Mouse (Mus musculus): ENCODE data around the gene Fbxl18. TPM values are rescaled to one million over a fixed set of nuclear protein-coding genes. Genes with fewer than 3 reads are reported as not detected.

Gene Fbxl18
- total and polyA plus RNA-seq, 2 experiments from 2014 or later = 27.5 to 52.8 TPM

GRCm38 (mm10) chr5:142880246-142880645 lies 15.0 kb downstream of the Fbxl18 start:
- no peaks in the 10 kb centered on the region for H3K27me3 ChIP-seq (ENCODE audit: insufficient read depth, low read length)
- no peak for ATAC-seq (ENCODE audit: low FRiP score)
- DNase-seq (ENCODE audit: low spot score) = no peak
- H3K9ac ChIP-seq (replicated peaks; ENCODE audit: low read length, poor library complexity, severe bottlenecking) = 0 out of 2 replicates have a peak overlapping the region, but pooled peaks have one; percentile 5
- H3K36me3 ChIP-seq (ENCODE audit: insufficient read depth, low read length) = peaks cover 38% of the 10 kb centered on the region
- H3K4me1 ChIP-seq (ENCODE audit: insufficient read depth, low read length) = no peaks in the 10 kb centered on the region; the same call in 1 of the 2 replicates
- no peaks in the 10 kb centered on the region for H3K9me3 ChIP-seq (ENCODE audit: low read length)
- TF ChIP-seq CTCF (IDR thresholded peaks at IDR 0.05) = no peak; the same call in 1 of the 2 replicates
- no peak overlapping the region for H3K4me3 ChIP-seq (ENCODE audit: low read depth, low read length)
- WGBS = 73% methylated on average over 6 of the region's 6 CpGs
- no peak overlapping the region for H3K4me2 ChIP-seq (ENCODE audit: low read depth, low read length, poor library complexity, severe bottlenecking)
- no peak overlapping the region for H3K27ac ChIP-seq (ENCODE audit: low read depth, low read length)

GRCm38 (mm10) chr5:142879318-142880175 lies 15.7 kb downstream of the Fbxl18 start:
- H3K9ac ChIP-seq (replicated peaks; ENCODE audit: low read length, poor library complexity, severe bottlenecking) = 0 out of 2 replicates have a peak overlapping the region, but pooled peaks have one; percentile 5
- peak; percentile 94 for DNase-seq (ENCODE audit: low spot score)

GRCm38 (mm10) chr5:142878570-142878969 lies 16.7 kb downstream of the Fbxl18 start:
- no peak for TF ChIP-seq CTCF (IDR thresholded peaks at IDR 0.05)
- no peaks in the 10 kb centered on the region for H3K27me3 ChIP-seq (ENCODE audit: insufficient read depth, low read length)
- no peaks in the 10 kb centered on the region for H3K9me3 ChIP-seq (ENCODE audit: low read length)
- no peaks in the 10 kb centered on the region; the same call in 1 of the 2 replicates for H3K4me1 ChIP-seq (ENCODE audit: insufficient read depth, low read length)
- H3K27ac ChIP-seq (ENCODE audit: low read depth, low read length) = no peak overlapping the region
- H3K4me3 ChIP-seq (ENCODE audit: low read depth, low read length) = no peak overlapping the region
- peaks cover 26% of the 10 kb centered on the region for H3K36me3 ChIP-seq (ENCODE audit: insufficient read depth, low read length)
- DNase-seq (ENCODE audit: low spot score) (no peak), ATAC-seq (ENCODE audit: low FRiP score) (no peak)
- no peak overlapping the region for H3K4me2 ChIP-seq (ENCODE audit: low read depth, low read length, poor library complexity, severe bottlenecking)
- 92% methylated on average over 15 of the region's 15 CpGs for WGBS
- no peak overlapping the region for H3K9ac ChIP-seq (replicated peaks; ENCODE audit: low read length, poor library complexity, severe bottlenecking)

More at GRCm38 (mm10) chr5:142879318-142880175, 15.7 kb downstream of the Fbxl18 start:
- Histone ChIP-seq H3K27me3 (ENCODE audit: insufficient read depth, low read length) (no peaks in the 10 kb centered on the region), H3K36me3 (ENCODE audit: insufficient read depth, low read length) (peaks cover 33% of the 10 kb centered on the region), H3K4me3 (ENCODE audit: low read depth, low read length) (no peak overlapping the region), H3K27ac (ENCODE audit: low read depth, low read length) (no peak overlapping the region), H3K9me3 (ENCODE audit: low read length) (no peaks in the 10 kb centered on the region), H3K4me2 (ENCODE audit: low read depth, low read length, poor library complexity, severe bottlenecking) (no peak overlapping the region), H3K4me1 (ENCODE audit: insufficient read depth, low read length) (no peaks in the 10 kb centered on the region; the same call in 1 of the 2 replicates)
- peak; percentile 93 for TF ChIP-seq CTCF (IDR thresholded peaks at IDR 0.05)
- 0 out of 2 replicates have a peak, but pooled peaks have one; percentile 32 for ATAC-seq (ENCODE audit: low FRiP score)
- WGBS = 70% methylated on average over 8 of the region's 8 CpGs

GRCm38 (mm10) chr5:142877337-142878280 lies 17.6 kb downstream of the Fbxl18 start:
- Histone ChIP-seq H3K4me1 (ENCODE audit: insufficient read depth, low read length) (no peaks in the 10 kb centered on the region; the same call in 1 of the 2 replicates), H3K36me3 (ENCODE audit: insufficient read depth, low read length) (peaks cover 29% of the 10 kb centered on the region), H3K27me3 (ENCODE audit: insufficient read depth, low read length) (no peaks in the 10 kb centered on the region), H3K4me3 (ENCODE audit: low read depth, low read length) (no peak overlapping the region), H3K9ac (replicated peaks; ENCODE audit: low read length, poor library complexity, severe bottlenecking) (no peak overlapping the region), H3K9me3 (ENCODE audit: low read length) (no peaks in the 10 kb centered on the region), H3K4me2 (ENCODE audit: low read depth, low read length, poor library complexity, severe bottlenecking) (no peak overlapping the region), H3K27ac (ENCODE audit: low read depth, low read length) (peak overlapping the region; percentile 38; the same call in 1 of the 2 replicates)
- TF ChIP-seq CTCF (IDR thresholded peaks at IDR 0.05) = peak; percentile 98
- ATAC-seq (ENCODE audit: low FRiP score) (peak; percentile 83), DNase-seq (ENCODE audit: low spot score) (peak; percentile 91)
- 24% methylated on average over 11 of the region's 11 CpGs for WGBS

- no peak for TF ChIP-seq CTCF (IDR thresholded peaks at IDR 0.05)
- Histone ChIP-seq H3K4me1 (ENCODE audit: insufficient read depth, low read length) (no peaks in the 10 kb centered on the region; the same call in 1 of the 2 replicates), H3K9me3 (ENCODE audit: low read length) (no peaks in the 10 kb centered on the region), H3K4me3 (ENCODE audit: low read depth, low read length) (no peak overlapping the region), H3K4me2 (ENCODE audit: low read depth, low read length, poor library complexity, severe bottlenecking) (no peak overlapping the region), H3K27me3 (ENCODE audit: insufficient read depth, low read length) (no peaks in the 10 kb centered on the region), H3K36me3 (ENCODE audit: insufficient read depth, low read length) (peaks cover 33% of the 10 kb centered on the region), H3K9ac (replicated peaks; ENCODE audit: low read length, poor library complexity, severe bottlenecking) (no peak overlapping the region), H3K27ac (ENCODE audit: low read depth, low read length) (no peak overlapping the region)
- no peak for DNase-seq (ENCODE audit: low spot score)
- WGBS = 81% methylated on average over 5 of the region's 5 CpGs
- ATAC-seq (ENCODE audit: low FRiP score) = no peak
These were observed 18.3 kb downstream of the Fbxl18 start for GRCm38 (mm10) chr5:142876896-142877295.
